ENCODE assay signal across 10 mouse cellular contexts in genomic region chr7:4659911-4660443, GRCm38 (mm10). TPM values are rescaled to one million over a fixed set of nuclear protein-coding genes. Genes with fewer than 3 reads are reported as not detected.
A peak's percentile ranks its signal among the peaks of the same experiment; 100 is the strongest.
DNase-seq lines count a peak whose midpoint lies in the region; ATAC-seq and TF ChIP-seq lines count a peak whose summit lies in the region.
"Had no signal": no experiment of that assay in that cellular context is flagged by ENCODE, and none has a peak within 500 bp of the region (broad histone marks: within the 10 kb centered on the region; RNA-seq: fewer than 3 reads in every experiment).

No protein-coding gene starts in this region.

- no peak for TF ChIP-seq POLR2A in cortical plate, adult 2 months (IDR thresholded peaks at IDR 0.05; ENCODE audit: extremely low read depth, insufficient read depth, low read length)

- ATAC-seq in kidney, embryonic 14.5 days (ENCODE audit: low FRiP score, low TSS enrichment): no peak
- ATAC-seq in hindbrain, embryonic 12.5 days (ENCODE audit: low FRiP score): no peak
- ATAC-seq in midbrain, embryonic 13.5 days: no peak

- H3K27ac ChIP-seq in kidney, embryonic 14.5 days (ENCODE audit: low read depth, low read length): no peak overlapping the region
- peak overlapping the region; percentile 94 for H3K27ac ChIP-seq in cortical plate, adult 2 months (ENCODE audit: insufficient read depth, low read length)
- peak overlapping the region; percentile 97 for H3K27ac ChIP-seq in hindbrain, embryonic 12.5 days
- peak overlapping the region; percentile 95 for H3K27ac ChIP-seq in midbrain, embryonic 13.5 days

- DNase-seq in kidney, postnatal 25 days: no peak
- no peak for DNase-seq in adrenal gland, adult 18-20 months (ENCODE audit: low spot score in 2 of 2)
- DNase-seq in left cerebral cortex, adult 18-20 months (ENCODE audit: low spot score in 2 of 2): no peak
- DNase-seq in cerebellum, adult 11-12 months: no peak
- DNase-seq: right cerebral cortex, postnatal 25 days had no signal

- H3K4me3 ChIP-seq in kidney, embryonic 14.5 days (ENCODE audit: low read length): peak overlapping the region; percentile 73; the same call in 1 of the 2 replicates
- H3K4me3 ChIP-seq in cortical plate, adult 2 months (ENCODE audit: insufficient read depth, low read length): no peak overlapping the region; the same call in 1 of the 2 replicates
- H3K4me3 ChIP-seq in hindbrain, embryonic 12.5 days: peak overlapping the region; percentile 88
- peak overlapping the region; percentile 63 for H3K4me3 ChIP-seq in midbrain, embryonic 13.5 days (replicated peaks)

- peaks cover 16% of the 10 kb centered on the region for H3K4me1 ChIP-seq in kidney, embryonic 14.5 days (ENCODE audit: control insufficient read depth, insufficient read depth, low read length)
- peaks cover 16% of the 10 kb centered on the region for H3K4me1 ChIP-seq in cortical plate, adult 2 months (ENCODE audit: control insufficient read depth, insufficient read depth, low read length)
- peaks cover 39% of the 10 kb centered on the region for H3K4me1 ChIP-seq in hindbrain, embryonic 12.5 days
- H3K4me1 ChIP-seq in midbrain, embryonic 13.5 days (replicated peaks): peaks cover 46% of the 10 kb centered on the region

- no peak overlapping the region for H3K9ac ChIP-seq in kidney, embryonic 14.5 days (ENCODE audit: low read depth, low read length)
- H3K9ac ChIP-seq in hindbrain, embryonic 12.5 days: peak overlapping the region; percentile 81
- H3K9ac ChIP-seq in midbrain, embryonic 13.5 days (replicated peaks): peak overlapping the region; percentile 86

- no peaks in the 10 kb centered on the region for H3K27me3 ChIP-seq in kidney, embryonic 14.5 days (ENCODE audit: control insufficient read depth, insufficient read depth, low read length)
- no peaks in the 10 kb centered on the region for H3K27me3 ChIP-seq in hindbrain, embryonic 12.5 days
- H3K27me3 ChIP-seq in midbrain, embryonic 13.5 days: no peaks in the 10 kb centered on the region

- H3K9me3 ChIP-seq in kidney, embryonic 14.5 days (ENCODE audit: control insufficient read depth, low read length): no peaks in the 10 kb centered on the region
- no peaks in the 10 kb centered on the region for H3K9me3 ChIP-seq in hindbrain, embryonic 12.5 days (replicated peaks)
- H3K9me3 ChIP-seq in midbrain, embryonic 13.5 days: no peaks in the 10 kb centered on the region

- peak overlapping the region; percentile 87 for H3K4me2 ChIP-seq in kidney, embryonic 14.5 days (replicated peaks; ENCODE audit: low read depth, low read length)
- peak overlapping the region; percentile 87 for H3K4me2 ChIP-seq in hindbrain, embryonic 12.5 days (replicated peaks)
- H3K4me2 ChIP-seq in midbrain, embryonic 13.5 days (replicated peaks): peak overlapping the region; percentile 98

- H3K36me3 ChIP-seq in kidney, embryonic 14.5 days (ENCODE audit: control insufficient read depth, insufficient read depth, low read length): peaks cover 12% of the 10 kb centered on the region; the same call in 1 of the 2 replicates
- H3K36me3 ChIP-seq in hindbrain, embryonic 12.5 days: peaks cover 20% of the 10 kb centered on the region
- peaks cover 21% of the 10 kb centered on the region for H3K36me3 ChIP-seq in midbrain, embryonic 13.5 days

- WGBS in kidney, embryonic 14.5 days: 67% methylated on average over 3 of the region's 3 CpGs
- WGBS in hindbrain, embryonic 12.5 days: 71% methylated on average over 3 of the region's 3 CpGs
- WGBS in midbrain, embryonic 13.5 days: 50% methylated on average over 3 of the region's 3 CpGs

- no peak for TF ChIP-seq CTCF in cortical plate, adult 2 months (IDR thresholded peaks at IDR 0.05; ENCODE audit: extremely low read depth, insufficient read depth, low read length)

RNA-seq across cellular contexts. Expression of gene Ppp6r1, which starts 1.2 kb away (rescaled TPM):
- polyA plus RNA-seq in kidney, embryonic 14.5 days (2014; fragmentation: Nextera tagmentation; extraction: Ambion mirVana): 8.3 and 10.2 TPM in 2 replicates
- 143 and 145 TPM in 2 replicates for polyA plus RNA-seq in cortical plate, adult 2 months (2012; rRNA removed)
- polyA plus RNA-seq in hindbrain, embryonic 12.5 days (2016; fragmentation: Nextera tagmentation; extraction: Ambion mirVana): 15.0 and 17.1 TPM in 2 replicates
- polyA plus RNA-seq in midbrain, embryonic 13.5 days (2015; fragmentation: Nextera tagmentation; extraction: Ambion mirVana): 9.2 and 11.4 TPM in 2 replicates
- total RNA-seq in adrenal gland, adult 18-20 months (2021): 10 to 100 TPM; 79.2 to 98.8 TPM
- 100 to 1,000 TPM; 129 to 135 TPM for total RNA-seq in left cerebral cortex, adult 18-20 months (2021)

RNA-seq across cellular contexts. Expression of gene Hspbp1, which starts 24.9 kb away (rescaled TPM):
- 113 and 140 TPM in 2 replicates for polyA plus RNA-seq in kidney, embryonic 14.5 days (2014; fragmentation: Nextera tagmentation; extraction: Ambion mirVana)
- 107 and 108 TPM in 2 replicates for polyA plus RNA-seq in cortical plate, adult 2 months (2012; rRNA removed)
- 108 and 110 TPM in 2 replicates for polyA plus RNA-seq in hindbrain, embryonic 12.5 days (2016; fragmentation: Nextera tagmentation; extraction: Ambion mirVana)
- 122 and 123 TPM in 2 replicates for polyA plus RNA-seq in midbrain, embryonic 13.5 days (2015; fragmentation: Nextera tagmentation; extraction: Ambion mirVana)
- total RNA-seq in adrenal gland, adult 18-20 months (2021): 10 to 100 TPM; 47.8 TPM
- 100 to 1,000 TPM; 100 to 105 TPM for total RNA-seq in left cerebral cortex, adult 18-20 months (2021)

RNA-seq across cellular contexts. Expression of gene Tmem86b, which starts 28.8 kb away (rescaled TPM):
- polyA plus RNA-seq in kidney, embryonic 14.5 days (2014; fragmentation: Nextera tagmentation; extraction: Ambion mirVana): 1.0 and 1.4 TPM in 2 replicates
- 29.0 and 31.5 TPM in 2 replicates for polyA plus RNA-seq in cortical plate, adult 2 months (2012; rRNA removed)
- polyA plus RNA-seq in hindbrain, embryonic 12.5 days (2016; fragmentation: Nextera tagmentation; extraction: Ambion mirVana): 3.2 and 3.5 TPM in 2 replicates
- polyA plus RNA-seq in midbrain, embryonic 13.5 days (2015; fragmentation: Nextera tagmentation; extraction: Ambion mirVana): 3.8 and 3.9 TPM in 2 replicates
- 1 to 10 TPM; 7.4 to 9.6 TPM for total RNA-seq in adrenal gland, adult 18-20 months (2021)
- 10 to 100 TPM; 13.9 to 16.7 TPM for total RNA-seq in left cerebral cortex, adult 18-20 months (2021)

RNA-seq across cellular contexts. Expression of gene Brsk1, which starts 30.4 kb away (rescaled TPM):
- 1.9 and 3.0 TPM in 2 replicates for polyA plus RNA-seq in kidney, embryonic 14.5 days (2014; fragmentation: Nextera tagmentation; extraction: Ambion mirVana)
- polyA plus RNA-seq in cortical plate, adult 2 months (2012; rRNA removed): 305 and 330 TPM in 2 replicates
- 5.8 and 5.9 TPM in 2 replicates for polyA plus RNA-seq in hindbrain, embryonic 12.5 days (2016; fragmentation: Nextera tagmentation; extraction: Ambion mirVana)
- 6.8 and 7.6 TPM in 2 replicates for polyA plus RNA-seq in midbrain, embryonic 13.5 days (2015; fragmentation: Nextera tagmentation; extraction: Ambion mirVana)
- 1 to 10 TPM; 4.0 to 5.3 TPM for total RNA-seq in adrenal gland, adult 18-20 months (2021)
- total RNA-seq in left cerebral cortex, adult 18-20 months (2021): 100 to 1,000 TPM; 436 to 437 TPM

RNA-seq across cellular contexts. Expression of gene Ptprh, which starts 56.1 kb away (rescaled TPM):
- polyA plus RNA-seq in kidney, embryonic 14.5 days (2014; fragmentation: Nextera tagmentation; extraction: Ambion mirVana): 0.09 TPM in 1 of 2 replicates, not detected in the other
- 1.0 and 1.6 TPM in 2 replicates for polyA plus RNA-seq in cortical plate, adult 2 months (2012; rRNA removed)
- polyA plus RNA-seq in hindbrain, embryonic 12.5 days (2016; fragmentation: Nextera tagmentation; extraction: Ambion mirVana): 0.13 and 0.40 TPM in 2 replicates
- 0.35 and 0.67 TPM in 2 replicates for polyA plus RNA-seq in midbrain, embryonic 13.5 days (2015; fragmentation: Nextera tagmentation; extraction: Ambion mirVana)
- not detected for total RNA-seq in adrenal gland, adult 18-20 months (2021)
- 1 to 10 TPM in 1 of 2 experiments, under 1 TPM in 1; 0.82 to 1.1 TPM for total RNA-seq in left cerebral cortex, adult 18-20 months (2021)
- total RNA-seq: heart, postnatal 10 days had no signal
